Mouse (Mus musculus) layer of hippocampus, postnatal 10 days (tissue): ENCODE results near the gene Zc2hc1c. TPM values are rescaled to one million over a fixed set of nuclear protein-coding genes. Genes with fewer than 3 reads are reported as not detected.

Experiments used
- DNase-seq, 2 experiments: peaks; one replicate each; pipeline ENCODE4 v3.0.0; 2021; ENCODE audit warnings: low spot score in 2 of 2
- microRNA-seq, 2 experiments: library from miRNA; unstranded; fragments of <30 nt; microRNA quantifications; one replicate each; pipeline ENCODE4 v1.2.0; 2021
- total RNA-seq, 2 experiments: library from RNA; stranded (reverse); gene quantifications; 2 replicates each; pipeline ENCODE4 v1.2.3; 2021

The Zc2hc1c gene
- total RNA-seq, 2 experiments from 2014 or later, result 0.33 to 0.71 TPM

- DNase-seq, result no peak
Measured at GRCm38 (mm10) chr12:85337567-85338311, 49.3 kb downstream of the Zc2hc1c start.

GRCm38 (mm10) chr12:85338815-85339214 lies 50.4 kb downstream of the Zc2hc1c start:
- no peak for DNase-seq

GRCm38 (mm10) chr12:85339243-85339729 lies 50.9 kb downstream of the Zc2hc1c start, which contains the start of gene Nek9:
Gene Nek9 (minus strand): TSS chr12:85339362.
- DNase-seq, result peak; percentile 94 to 96

- DNase-seq, result no peak
Measured at GRCm38 (mm10) chr12:85339947-85340346, 51.6 kb downstream of the Zc2hc1c start.

- DNase-seq, result no peak
Measured at GRCm38 (mm10) chr12:85341131-85341530, 52.7 kb downstream of the Zc2hc1c start.

GRCm38 (mm10) chr12:85342310-85342709 lies 53.9 kb downstream of the Zc2hc1c start:
- DNase-seq, result no peak

GRCm38 (mm10) chr12:85344252-85344651 lies 55.9 kb downstream of the Zc2hc1c start:
- no peak for DNase-seq

- DNase-seq, result no peak
Measured at GRCm38 (mm10) chr12:85345559-85345958, 57.2 kb downstream of the Zc2hc1c start.

GRCm38 (mm10) chr12:85346374-85346773 lies 58.0 kb downstream of the Zc2hc1c start:
- DNase-seq, result peak; percentile 39 to 52

- no peak for DNase-seq
Measured at GRCm38 (mm10) chr12:85347196-85347595, 58.8 kb downstream of the Zc2hc1c start.

GRCm38 (mm10) chr12:85348338-85348737 lies 59.9 kb downstream of the Zc2hc1c start:
- no peak for DNase-seq

Small RNAs within 50 kb of the gene (microRNA-seq; reads per million reads assigned to microRNA genes)
- gene Mir6938, result 0.22 to 0.39 reads per million in 2 experiments

Other genes starting within 250 kb of the Zc2hc1c start
- 1 to 10 TPM; 1.1 to 1.4 TPM for gene Prox2, start 177.8 kb upstream of the Zc2hc1c start, total RNA-seq
- 100 to 1,000 TPM; 162 to 167 TPM for gene Dlst, start 177.8 kb upstream of the Zc2hc1c start, total RNA-seq
- 10 to 100 TPM; 41.5 to 48.4 TPM for gene Rps6kl1, start 137.3 kb upstream of the Zc2hc1c start, total RNA-seq
- 1 to 10 TPM; 5.1 to 6.0 TPM for gene Pgf, start 110.8 kb upstream of the Zc2hc1c start, total RNA-seq
- 10 to 100 TPM; 57.4 to 85.0 TPM for gene Eif2b2, start 69.1 kb upstream of the Zc2hc1c start, total RNA-seq
- gene Mlh3, start 18.0 kb upstream of the Zc2hc1c start, total RNA-seq, result 10 to 100 TPM; 12.3 to 13.3 TPM
- gene Acyp1, start 153 bp upstream of the Zc2hc1c start, total RNA-seq, result 10 to 100 TPM; 30.6 to 31.9 TPM
- gene Nek9, start 50.8 kb downstream of the Zc2hc1c start, total RNA-seq, result 10 to 100 TPM; 29.6 to 31.7 TPM
- 100 to 1,000 TPM; 147 to 155 TPM for gene Tmed10, start 86.3 kb downstream of the Zc2hc1c start, total RNA-seq
- 1 to 10 TPM; 8.2 to 9.3 TPM for gene Fos, start 185.3 kb downstream of the Zc2hc1c start, total RNA-seq